Mouse (Mus musculus): ENCODE data around the gene Gm49320. TPM values are rescaled to one million over a fixed set of nuclear protein-coding genes. Genes with fewer than 3 reads are reported as not detected.

Gm49320 gene
- total RNA-seq (2021), result 1 to 10 TPM; 4.4 to 6.0 TPM
- long read RNA-seq, experiment 1, partial matches to known transcripts, result 4 of 15 reads
- long read RNA-seq, experiment 1, other reads (novel, unspliced or antisense), result 11 of 15 reads
- long read RNA-seq, experiment 2, partial matches to known transcripts, result 4 of 10 reads
- long read RNA-seq, experiment 2, other reads (novel, unspliced or antisense), result 4 of 10 reads

GRCm38 (mm10) chr8:4238434-4239192, at the start of gene Gm49320, which contains the start of gene Map2k7:
TSS of gene Gm49320 (plus strand) at chr8:4238865.
TSS of gene Map2k7 (plus strand) at chr8:4238740.
- peak; percentile 99 to 100 for DNase-seq (ENCODE audit: low spot score in 2 of 2)

GRCm38 (mm10) chr8:4189031-4189722, 49.5 kb upstream of the Gm49320 start:
- no peak for DNase-seq (ENCODE audit: low spot score in 2 of 2)

- no peak for DNase-seq (ENCODE audit: low spot score in 2 of 2)
Measured at GRCm38 (mm10) chr8:4192305-4192704, 46.4 kb upstream of the Gm49320 start.

DNA sequence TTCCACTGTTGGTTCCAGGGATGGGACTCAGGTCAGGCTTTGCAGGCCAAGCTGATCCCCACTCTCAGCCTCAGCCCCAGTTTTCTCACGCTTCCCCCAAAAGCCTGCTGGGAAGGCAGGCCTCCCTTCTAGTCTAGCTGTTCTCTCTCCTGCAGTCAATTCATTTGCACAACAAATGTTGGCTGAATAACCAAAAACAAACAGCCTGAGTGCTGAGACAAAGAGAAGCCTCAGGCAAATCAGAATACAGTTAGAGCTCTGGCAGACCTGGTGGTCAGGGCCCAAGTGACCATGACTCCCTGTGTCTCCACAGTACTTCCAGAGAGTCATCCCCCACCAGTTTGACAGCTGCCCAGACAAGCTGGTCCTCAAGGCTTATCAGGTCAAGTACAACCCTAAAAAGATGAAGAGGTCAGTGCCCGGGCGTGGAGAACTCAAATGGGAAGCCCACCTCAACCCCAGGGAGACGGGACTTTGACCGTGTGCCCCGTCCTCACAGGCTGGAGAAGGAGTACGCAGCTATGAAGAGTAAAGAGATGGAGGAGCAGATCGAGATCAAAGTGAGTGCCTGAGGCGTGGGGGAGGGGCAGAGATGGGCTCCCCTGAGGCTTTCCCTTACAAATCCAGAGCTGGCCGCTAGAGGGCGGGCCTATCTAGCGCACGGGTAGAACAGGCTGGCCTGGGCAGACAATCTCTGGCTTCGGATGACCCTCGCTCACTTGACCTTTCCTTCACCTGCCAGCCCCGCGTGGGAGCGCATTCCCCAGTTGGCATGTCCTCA, 45.7 kb upstream of the Gm49320 start:
- peak; percentile 68 to 83 for DNase-seq (ENCODE audit: low spot score in 2 of 2)

- no peak for DNase-seq (ENCODE audit: low spot score in 2 of 2)
Measured at GRCm38 (mm10) chr8:4193588-4193894, 45.1 kb upstream of the Gm49320 start.

DNA sequence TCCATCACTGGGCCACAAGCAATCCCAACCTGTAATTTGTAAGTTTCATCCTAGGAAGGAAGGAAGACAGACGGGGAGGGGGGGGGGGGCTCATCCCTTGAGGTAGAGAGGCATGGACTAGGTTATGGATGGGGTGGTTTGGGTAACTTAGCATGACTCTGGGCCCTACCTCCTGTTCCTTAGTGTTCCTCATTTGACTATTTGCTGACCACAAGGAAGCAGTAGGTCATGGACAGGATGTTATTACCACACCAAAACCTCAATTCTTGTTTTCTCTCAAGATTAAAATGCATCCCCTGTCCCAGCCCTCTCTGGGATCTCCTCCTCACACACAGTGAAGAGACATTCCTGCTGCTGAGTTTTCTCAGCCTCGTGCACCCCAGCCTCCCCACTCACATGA, 37.3 kb upstream of the Gm49320 start:
- no peak for DNase-seq (ENCODE audit: low spot score in 2 of 2)

GRCm38 (mm10) chr8:4205246-4206123, 33.2 kb upstream of the Gm49320 start:
- DNase-seq (ENCODE audit: low spot score in 2 of 2), result no peak

DNA sequence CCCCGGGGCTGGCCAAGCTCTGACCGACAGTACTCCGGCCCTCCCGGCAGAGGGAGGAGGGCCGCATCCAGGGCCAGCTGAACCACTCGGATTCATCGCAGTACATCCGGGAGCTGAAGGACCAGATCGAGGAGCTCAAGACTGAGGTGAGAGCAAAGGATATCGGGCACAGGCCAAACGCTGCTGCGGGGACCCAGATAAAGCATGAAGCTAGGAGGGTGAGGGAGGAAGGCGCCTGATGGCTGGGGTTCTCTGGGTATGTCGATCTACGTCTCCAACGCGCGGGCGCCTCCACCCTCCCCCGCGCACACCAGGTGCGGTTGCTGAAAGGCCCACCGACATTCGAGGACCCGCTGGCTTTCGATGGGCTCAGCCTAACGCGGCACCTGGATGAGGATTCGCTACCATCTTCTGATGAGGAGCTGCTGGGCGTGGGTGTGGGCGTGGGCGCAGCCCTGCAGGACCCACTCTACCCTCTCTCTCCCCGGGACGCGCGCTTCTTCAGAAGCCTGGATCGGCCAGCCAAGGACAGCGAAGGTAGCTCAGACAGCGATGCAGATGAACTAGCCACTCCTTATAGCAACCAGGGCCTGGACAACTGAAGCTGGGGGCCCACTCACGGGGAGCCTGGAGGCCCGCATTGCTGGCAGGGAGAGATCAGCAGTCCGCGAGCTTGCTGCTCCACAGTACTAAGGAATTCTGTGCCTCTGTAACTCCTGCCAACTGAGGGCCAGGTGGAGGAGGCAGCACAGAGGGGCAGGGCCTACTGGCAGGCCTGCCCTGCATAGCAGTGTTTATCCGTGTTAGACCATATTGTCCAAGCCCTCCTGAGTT, 32.3 kb upstream of the Gm49320 start:
- DNase-seq (ENCODE audit: low spot score in 2 of 2), result no peak

GRCm38 (mm10) chr8:4207016-4207350, 31.7 kb upstream of the Gm49320 start:
- DNase-seq (ENCODE audit: low spot score in 2 of 2), result no peak

DNA sequence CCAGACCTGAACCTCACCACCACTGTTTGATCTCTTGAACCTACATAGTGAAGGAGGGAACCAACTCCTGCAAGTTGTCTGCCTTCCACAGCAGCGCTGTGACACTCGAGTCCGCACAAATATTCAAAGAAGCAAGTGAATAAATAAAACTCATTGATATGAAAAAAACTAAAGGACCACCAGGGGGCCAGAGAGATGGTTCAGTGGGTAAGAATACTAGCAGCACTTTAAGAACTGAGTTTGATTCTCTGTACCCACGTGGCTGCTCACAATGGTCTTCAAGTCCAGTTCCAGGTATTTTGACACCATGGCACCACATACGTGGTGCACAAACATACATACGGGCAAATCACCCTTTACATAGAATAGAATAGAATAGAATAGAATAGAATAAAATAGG, 27.6 kb upstream of the Gm49320 start:
- DNase-seq (ENCODE audit: low spot score in 2 of 2), result no peak

GRCm38 (mm10) chr8:4212809-4213209, 25.9 kb upstream of the Gm49320 start:
- DNase-seq (ENCODE audit: low spot score in 2 of 2), result no peak

DNA sequence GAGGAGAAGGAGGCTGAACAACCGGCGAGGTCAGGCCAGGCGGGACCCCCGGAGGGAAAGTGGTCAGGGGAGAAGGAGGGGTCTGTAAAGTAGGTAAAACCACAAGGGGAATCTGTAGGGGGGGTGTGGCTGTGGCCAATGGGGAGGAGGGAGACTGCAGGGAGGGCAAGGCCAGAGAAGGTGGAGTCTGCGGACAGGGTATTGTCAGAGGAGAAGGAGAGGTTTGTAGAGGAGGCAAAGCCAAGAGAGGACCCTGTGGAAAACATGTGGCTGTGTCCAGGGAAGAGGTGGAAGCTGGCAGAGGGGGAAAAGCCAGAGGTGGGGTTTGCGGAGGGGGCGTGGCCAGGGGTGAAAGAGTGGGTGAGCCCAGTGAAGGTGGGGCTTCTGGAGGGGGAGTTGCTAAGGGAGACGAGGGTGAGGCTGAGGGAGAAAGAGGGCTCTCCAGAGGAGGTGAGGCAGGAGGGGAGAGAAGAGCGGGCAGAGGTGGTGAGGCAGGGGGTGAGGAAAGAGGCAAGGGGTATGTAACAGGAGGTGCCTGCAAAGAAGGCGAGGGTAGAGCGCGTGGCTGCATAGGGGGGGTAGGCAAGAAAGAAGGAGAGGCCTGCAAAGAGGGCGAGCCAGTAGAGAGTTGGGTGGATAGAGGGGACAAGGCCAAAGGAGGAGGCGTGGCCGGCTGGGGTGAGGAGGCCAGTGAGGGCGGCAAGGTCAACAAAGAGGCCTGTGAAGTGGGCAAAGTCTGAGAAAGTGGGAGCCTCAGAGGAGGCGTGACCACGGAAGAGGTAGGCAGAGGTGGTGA, 25.3 kb upstream of the Gm49320 start:
- peak; percentile 52 to 61 for DNase-seq (ENCODE audit: low spot score in 2 of 2)

DNA sequence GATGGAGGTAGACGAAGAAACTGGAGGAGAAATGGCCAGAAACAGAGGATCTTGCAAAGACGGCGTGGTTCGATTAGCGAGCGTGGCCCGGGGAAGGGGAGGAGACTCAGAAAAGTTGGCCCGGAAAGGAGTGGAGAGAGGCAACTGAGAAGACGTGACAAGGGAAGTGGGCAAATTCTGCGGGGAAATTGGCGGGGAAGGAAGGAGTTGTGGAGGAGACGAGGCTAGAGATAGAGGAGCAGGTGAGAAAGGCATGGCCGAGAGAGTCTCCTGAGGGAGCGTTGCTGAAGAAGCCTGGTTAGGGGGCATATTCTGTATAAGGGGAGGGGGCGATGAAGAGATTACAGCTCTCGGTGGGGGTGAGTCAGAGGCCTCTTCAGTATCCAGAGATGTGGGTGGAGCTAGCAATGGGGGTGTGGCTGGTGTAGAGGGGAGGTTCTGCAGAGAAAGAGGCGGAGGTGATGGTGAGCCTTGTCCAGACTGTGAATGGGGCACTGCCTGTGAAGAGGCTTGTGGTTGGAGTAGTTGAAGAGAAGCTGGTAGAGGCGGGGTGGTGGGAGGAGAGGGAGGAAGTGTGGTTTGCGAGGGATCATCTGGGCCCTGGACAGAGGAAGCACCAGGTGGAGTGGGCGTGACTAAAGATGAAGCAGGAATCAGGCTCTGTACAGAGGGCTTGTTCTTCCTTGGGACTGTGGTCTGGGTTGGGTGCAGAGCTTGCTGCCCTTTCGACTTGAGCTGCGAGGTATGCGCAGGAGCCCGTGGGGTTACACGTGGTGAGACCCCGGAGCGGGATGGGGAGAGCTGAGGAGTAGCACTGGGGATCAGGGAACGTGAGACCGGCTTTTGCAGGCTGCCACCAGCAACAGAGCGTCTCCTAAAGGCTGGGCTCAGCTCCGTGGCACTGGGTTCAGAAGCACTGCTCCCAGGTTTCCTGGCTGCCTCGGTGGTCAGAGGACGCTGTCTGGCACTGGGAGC, 24.4 kb upstream of the Gm49320 start:
- DNase-seq (ENCODE audit: low spot score in 2 of 2), result peak; percentile 38 to 56

DNA sequence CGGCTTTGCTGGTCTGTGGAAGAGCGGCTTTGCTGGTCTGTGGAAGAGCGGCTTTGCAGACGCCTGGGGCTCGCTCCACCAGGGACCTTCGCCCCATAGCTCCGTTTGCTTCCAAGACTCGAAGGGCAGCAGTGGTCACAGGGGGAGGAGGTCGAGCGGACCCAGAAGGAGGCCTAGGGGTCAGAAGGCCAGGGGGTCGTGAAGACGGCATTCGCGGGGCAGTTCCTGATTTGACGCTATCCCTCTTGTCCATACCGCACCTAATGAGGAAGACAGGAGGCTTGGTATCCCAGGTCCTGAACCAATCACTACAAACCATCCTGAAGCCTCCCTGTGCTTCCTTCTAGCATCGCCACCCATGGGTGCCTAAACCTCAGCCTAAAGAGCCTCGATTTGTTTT, 22.4 kb upstream of the Gm49320 start:
- DNase-seq (ENCODE audit: low spot score in 2 of 2), result no peak

- no peak for DNase-seq (ENCODE audit: low spot score in 2 of 2)
Measured at GRCm38 (mm10) chr8:4216791-4217621, 21.7 kb upstream of the Gm49320 start, which contains the start of gene Prr36. TSS of gene Prr36 (minus strand) at chr8:4217459.

GRCm38 (mm10) chr8:4219617-4220016, 19.0 kb upstream of the Gm49320 start:
- no peak for DNase-seq (ENCODE audit: low spot score in 2 of 2)

DNA sequence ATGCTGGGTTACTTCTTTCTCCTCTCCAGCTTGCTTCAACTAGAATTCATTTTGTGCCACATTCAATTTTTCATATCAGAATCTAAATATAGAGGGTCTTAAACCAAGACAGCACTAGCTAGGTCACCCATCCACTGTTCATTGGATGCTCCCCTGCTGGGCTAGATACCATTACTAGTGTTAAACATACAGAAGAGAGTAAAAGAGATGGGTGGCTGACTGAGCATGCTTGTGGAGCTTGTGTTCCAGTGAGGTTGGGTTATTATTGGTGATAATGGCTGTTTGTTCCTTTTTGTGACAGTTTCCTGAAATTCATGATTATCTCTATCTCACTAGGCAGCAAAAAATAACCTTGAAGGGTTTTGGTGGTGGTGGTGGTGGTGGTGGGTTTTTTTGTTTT, 16.6 kb upstream of the Gm49320 start:
- no peak for DNase-seq (ENCODE audit: low spot score in 2 of 2)

Data from adrenal gland, postnatal 4 days (tissue).